Mouse (Mus musculus): ENCODE measurements at regions not wholly inside any gene's neighbourhood (a gene's known extent, or its start where the extent isn't known, plus 50 kb on each side); places are given as distances from the start of the nearest gene placed in this dataset.

DNA sequence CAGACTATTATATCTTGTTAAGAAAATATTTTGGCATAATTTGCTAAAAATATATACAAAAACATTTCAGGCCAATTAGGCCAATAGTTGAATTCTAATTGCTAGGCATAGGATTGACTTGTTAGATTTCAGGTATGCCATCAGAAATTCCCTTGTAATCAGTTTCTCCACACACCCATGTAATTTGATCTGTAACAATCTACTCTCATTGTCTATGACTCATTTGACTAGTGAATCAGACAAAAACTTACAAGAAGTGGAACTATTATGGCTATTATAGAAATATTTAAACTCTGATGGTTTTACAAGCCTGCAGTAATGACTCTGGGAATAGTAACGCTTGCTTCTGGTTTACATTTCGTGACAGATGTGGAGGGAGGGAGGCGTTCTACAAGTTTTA is 338.9 kb upstream of the Ptbp2 start:
- DNase-seq: no peak

DNA sequence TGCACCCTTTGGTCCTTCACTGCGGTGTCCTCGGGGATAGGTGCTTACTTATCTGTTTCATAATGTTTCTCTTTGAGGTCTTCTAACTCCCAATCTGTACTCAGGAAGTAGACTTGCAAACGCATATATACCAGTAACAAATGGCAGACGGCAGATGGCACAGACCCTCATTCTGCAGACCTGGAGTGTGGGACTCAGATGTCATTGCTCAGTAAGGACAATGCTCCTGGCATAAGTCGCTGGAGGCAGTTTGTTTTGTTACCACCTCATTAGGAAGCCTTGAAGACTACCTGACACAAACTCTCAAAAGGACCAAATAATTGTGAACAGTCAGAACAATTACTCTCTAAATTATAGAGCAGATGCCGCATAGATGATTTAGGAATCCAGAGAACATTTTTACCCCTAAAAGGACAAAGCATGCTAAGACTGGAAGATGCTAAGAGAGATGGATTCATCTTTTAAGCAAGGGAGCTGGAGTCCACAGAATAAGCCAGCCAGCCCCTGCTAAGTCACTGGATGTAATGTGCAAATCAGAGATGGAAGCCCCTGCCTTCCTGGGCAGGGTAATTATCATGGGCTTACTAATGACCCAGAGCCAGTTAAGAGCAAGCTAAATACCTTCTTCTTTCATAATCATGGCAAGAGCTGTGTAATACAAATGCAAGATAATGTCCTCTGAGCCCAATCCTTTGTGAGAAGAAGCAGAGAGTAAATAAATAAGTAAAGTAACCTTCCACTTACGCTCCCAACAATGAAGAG is 299.1 kb upstream of the Ptbp2 start:
- no peak for DNase-seq

DNA sequence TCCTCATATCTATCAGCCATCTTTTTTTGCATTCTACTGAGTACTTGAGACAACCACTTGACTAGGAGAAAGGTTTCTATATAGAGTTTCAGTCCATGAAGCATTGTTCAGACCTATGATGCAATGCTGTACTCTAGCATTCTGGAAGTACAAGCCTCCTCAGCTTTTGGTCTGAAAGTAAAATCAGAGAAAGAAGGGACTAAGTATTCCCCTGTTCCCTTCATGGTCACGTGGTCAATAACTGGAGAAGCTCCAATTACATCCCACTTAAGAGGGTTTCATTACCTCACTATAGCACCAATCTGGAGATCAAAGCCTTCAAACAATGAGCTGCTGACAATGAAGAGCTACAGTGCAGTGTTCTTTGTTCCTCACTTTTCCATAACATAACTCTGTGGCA is 289.3 kb upstream of the Ptbp2 start:
- DNase-seq: no peak

DNA sequence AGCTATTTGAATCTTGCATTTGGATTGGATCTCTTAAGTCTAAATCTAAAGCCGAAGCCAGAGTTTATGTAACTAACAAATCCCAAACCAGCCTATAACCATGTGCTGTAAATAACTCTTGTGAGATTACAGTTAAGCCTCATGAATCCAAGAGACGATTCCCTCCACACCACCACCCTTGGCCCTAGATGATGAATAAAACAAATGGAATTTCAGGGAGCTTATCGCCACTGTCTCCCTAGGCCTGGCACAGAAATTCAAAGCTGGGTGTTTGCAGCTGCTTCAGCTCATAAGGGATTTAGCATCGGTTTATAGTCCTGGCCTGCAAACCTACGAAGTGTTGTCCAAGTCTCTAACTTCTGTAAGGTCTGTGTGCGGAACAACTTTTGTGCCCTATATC is 281.4 kb upstream of the Ptbp2 start:
- no peak for DNase-seq

DNA sequence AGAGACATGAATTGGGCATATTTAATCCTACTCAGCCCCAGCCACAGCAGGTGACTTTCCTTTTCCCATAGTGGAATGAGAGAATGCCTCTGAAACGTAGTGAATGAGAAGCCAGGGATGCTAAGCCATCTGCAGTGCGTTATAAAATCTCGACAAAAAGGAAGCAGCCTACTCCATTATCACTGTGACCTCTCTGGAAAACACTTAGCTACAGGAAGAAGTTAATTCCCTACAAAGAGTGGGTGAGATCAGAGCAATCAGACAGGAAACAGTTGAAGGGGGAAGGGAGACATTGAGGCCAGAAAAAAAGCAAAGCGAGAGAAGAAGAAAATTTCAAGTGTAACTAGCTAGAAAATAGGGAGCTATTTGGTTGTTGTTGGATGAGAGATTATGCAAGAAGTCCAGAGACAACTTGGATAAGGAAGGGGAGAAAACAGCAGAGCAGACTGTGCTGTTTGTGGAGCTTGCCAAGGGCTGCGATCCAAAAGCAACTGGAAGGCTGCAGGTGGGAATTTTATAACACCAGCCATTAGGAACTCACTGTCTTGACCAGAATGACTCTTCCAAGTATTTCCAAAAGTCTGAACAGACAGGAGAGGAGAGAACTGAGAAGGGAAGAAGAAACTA is 280.7 kb upstream of the Ptbp2 start:
- no peak for DNase-seq

DNA sequence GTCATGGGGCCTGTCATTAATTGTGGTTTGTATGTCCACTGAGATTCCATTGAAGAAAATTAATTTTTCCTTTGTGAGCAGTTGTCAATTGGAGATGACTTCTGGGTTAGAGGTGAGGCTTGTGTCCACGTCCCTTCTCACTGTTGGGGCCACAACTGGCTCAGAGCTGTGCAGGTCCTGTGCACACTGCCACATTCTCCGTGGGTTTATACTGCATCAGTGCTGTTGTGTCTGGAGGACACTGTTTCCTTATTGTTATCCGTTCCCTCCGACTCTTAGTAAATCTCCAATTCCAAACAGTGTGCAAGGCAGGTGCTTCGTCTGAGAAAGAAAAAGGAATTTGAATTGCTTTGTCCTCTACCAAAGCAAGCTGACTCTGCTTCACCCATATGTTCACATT is 278.0 kb upstream of the Ptbp2 start:
- DNase-seq: no peak

DNA sequence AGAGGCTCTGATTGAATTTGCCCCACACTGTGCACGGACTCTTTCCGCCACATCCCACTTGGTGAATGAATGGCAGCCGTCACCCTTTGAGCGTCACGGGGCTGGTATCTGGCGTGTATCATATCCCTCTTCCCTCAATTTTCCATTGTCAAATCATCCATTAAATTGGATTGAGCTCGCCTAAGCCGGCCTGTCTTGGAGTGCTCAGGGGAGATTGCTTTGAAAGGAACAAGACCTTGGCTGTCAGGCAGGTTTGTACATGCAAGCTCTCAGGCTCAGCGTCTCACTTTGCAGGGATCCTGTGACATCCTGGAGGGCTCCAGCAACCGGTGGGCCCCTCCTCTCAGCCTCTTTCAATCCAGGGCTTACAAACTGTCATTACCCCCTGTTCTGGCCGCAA is 275.7 kb upstream of the Ptbp2 start:
- no peak for DNase-seq

DNA sequence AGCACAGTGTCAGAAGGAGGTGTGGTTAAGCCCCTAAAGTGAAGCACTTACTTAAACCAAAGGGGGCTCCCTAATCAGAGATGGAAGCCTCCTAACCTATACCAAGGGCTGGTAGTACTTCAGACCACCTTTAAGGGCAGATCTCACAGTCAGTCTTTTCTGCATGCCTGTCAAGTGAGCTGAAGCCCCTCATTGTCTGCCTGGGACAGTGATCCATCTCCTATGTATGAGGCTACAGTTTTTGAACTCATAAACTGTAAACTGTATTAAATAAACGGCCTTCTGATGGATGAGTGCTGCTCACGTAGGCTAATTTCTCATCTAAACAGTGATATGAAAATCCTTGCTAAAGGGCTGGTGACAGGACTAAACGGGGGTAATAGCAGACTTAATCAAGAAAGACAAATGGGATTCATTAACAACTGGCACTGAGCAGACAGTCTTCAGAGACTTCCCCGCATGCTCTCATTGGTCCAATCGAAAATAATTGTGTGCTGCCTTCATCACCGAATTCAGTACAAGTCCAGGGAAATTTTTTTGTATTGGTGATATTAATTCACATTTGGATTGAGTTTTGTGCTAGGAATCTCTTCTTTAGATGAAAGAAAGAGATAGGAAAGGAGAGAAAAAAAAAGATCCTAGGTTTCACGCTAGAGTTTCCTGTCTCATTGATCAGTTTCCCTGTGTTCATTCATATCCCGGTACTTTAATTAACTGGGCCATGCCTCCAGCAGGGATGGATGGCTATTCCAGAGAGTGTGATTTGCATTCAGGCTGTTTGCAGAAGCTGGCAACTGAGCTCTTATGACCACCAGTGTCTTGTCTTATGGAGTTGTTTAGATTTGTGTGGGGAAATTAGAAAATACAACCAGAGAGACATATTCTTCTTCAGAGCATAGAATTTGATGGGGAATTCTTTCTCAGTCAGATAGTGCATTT is 271.2 kb upstream of the Ptbp2 start:
- DNase-seq: no peak

DNA sequence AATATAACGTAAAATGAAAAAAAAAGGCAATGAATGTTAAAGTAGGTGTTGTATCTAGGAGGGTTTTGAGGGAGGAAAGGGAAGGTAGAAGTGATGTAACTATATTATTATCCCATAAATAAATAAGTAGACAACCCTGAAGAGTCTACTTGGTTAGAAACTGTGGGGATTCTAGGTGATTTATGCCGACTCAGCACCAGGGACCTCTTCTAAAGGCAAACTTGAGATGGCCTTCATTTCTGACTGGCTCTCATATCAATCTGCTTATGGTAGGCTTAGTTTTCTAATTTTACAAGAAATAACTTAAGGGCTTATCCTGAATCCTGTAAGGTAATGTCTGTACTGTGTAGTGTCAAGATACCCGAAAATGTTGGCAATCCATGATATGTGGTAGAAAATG is 263.0 kb upstream of the Ptbp2 start:
- no peak for DNase-seq

DNA sequence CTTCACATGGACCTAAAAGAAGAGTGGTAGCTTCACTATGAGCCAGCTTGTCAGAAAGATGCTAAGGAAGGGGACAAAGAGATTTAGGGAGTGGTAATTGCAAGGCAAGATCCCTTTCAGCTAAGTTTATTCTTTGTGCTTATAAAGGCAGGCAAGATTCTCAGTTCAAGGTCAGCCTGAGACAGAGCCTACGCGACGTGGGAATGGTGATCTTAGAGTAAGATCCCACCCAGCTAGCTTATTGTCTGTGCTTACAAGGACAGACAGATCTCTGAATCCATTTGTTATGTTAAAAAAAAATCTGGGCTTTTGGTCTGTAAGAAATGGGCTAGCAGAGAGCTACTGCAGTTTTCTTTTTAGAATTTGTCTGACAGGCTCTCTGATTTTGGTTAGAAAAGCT is 253.3 kb upstream of the Ptbp2 start:
- DNase-seq: no peak

DNA sequence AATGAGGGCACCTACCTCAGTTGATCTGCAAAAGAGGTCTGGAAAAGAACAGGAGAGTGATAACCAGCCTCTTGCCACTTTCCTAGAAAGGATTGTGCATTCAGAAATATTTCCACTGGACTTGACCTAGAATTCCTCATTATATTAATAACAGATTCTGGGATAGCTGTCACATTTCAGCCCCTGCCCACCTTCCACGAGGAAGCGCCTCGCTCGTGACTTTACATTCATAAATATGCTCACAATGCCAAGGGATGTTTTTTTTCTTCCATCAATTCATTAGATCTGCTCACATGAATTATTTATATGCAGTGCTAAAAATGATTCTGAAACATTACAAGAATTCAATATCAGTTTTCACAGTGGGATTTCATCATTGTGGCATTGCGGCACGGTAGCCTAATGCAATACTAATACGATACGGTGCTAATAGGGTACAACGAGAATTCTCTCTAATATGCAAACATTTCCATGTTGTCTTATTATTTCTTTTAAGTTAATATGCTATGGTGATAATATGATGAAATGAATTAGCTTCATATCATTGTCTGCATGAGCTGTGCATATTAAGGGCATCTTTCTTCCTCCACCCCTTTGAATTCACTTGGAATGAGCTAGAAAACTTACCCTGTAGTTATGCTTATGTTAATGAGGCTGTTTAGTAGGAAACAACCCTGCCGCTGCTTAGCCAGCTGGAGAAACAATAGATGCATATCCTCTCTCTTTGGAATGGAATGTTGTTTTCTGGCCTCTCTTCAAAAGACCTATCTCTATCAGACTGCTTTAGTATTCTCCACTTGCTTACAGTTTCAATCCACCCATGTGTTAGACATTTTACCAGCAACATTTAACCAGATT is 235.8 kb upstream of the Ptbp2 start:
- DNase-seq: no peak

DNA sequence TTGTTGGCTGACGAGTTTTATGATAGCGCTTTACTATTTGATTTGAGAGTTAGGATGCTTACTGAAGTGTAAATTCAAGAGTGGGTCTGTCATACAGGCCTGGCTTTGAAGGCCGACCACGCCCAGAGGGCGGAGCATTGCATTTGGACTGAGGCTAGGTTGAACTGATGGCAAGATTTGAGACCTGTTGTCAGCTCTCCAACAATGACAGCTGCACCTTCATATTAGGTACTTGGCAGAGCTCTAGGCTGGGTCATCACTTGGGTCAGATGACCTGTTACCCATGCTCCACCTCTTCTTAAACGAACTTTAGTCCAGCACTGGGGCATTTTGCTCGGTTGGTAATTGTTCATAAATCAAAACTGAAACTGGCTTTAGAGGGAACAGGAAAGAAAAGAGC is 231.1 kb upstream of the Ptbp2 start:
- DNase-seq: no peak

DNA sequence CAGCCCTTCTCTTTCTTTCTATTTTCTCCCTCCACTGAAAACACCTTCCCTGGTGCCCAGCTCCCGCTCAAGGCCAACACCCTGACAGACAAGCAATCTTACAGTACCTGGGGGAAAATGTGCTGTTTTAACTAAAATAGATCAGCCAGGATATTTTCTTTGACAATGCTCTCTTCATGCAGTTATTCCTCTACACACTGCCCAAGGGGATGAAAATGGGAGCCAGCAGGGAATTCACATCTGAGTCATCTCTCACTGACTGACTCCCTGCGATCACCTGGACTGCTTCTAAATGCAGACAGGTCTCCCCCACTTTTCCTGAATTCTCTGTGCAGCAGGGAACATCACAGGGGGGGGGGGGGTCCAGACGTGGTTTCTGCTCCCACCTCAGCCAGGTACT is 227.6 kb upstream of the Ptbp2 start:
- DNase-seq: no peak

DNA sequence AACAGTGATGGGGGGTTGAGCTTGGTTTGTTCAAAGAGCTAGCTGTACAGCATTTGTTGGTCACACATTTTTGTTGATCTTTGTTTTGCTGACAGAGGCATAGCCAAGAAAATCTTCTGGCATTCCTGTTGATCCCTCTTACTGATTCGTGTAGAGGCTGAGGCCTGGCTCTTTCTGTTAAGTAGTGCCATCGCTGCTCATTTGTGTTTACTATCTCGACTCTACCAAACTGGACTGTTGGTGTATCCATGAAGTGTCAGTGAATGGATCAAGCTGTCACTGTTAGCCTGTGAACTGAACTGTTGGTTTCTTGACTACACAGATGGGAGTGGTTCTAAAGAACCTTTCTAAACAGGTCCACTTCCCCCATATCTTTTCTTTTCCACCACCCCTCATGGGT is 223.8 kb upstream of the Ptbp2 start:
- DNase-seq: no peak

DNA sequence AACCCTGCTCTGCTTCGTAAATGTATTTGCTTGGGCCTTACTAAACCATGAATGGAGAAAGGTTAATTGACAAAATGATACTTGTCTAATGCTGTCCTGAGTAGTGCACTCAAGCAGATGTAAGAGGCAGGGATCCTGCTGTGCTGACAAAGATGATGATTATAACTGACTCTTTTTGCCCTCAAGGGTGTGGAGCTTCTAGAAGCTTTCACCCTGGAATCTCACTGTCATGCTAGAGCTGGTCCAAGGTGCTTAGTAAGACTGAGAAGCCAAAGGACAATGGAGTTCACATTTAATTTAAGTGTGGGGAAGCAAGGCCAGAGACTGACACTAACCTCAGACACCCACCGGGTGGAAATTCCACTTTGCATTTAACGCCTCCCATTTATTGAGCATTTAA is 220.3 kb upstream of the Ptbp2 start:
- no peak for DNase-seq

DNA sequence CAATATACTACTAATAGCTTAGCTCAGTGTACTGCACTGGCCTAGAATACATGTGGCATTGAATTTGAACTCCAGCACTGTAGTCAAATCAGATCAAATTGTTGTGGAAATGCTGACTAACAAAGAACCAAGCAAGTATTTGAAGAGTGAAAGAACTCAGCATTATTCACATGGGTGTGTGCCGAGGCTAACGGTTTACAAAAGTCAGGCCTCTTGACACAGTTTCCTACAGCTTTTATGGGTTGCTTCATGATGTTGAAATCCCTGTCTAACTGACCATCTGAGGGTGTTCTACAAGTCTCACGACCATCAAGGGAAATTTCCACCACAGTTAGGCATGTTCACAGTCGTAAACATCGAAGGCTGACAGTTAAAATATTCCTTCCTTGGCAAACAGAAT is 216.0 kb upstream of the Ptbp2 start:
- DNase-seq: no peak

DNA sequence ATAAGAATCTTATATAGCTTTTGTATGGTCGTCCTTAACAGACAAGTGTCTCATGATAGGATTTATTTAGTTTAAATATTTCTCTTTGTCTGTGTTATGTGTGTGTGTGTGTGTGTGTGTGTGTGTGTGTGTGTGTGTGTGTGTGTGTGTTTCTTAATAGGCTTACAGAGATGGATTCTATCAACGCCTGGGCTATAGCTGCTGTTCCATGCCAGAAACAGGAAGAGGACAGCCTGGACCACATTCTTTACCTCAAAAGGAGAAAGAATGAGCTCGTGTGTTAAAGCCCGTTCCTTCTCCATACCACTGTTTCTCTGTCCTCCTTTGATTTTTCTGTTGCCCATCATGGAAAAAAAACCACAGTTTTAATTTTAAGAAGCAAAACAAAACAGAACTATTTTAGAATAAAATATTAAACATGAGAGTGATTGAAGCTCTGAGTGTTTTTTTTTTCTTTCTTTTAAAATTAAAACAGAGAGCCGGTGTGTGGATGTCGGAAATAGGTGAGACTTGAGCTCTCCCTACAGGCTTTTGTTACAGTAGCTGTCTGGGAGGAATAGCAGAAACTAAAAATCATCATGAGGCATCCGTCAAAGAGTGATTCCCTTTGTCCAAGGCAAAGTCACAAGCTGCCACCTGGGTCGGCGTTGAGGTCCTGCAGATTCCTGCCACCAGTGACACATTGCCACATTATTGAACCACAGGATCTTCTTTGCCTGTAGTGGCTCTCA is 212.2 kb upstream of the Ptbp2 start:
- DNase-seq: no peak

DNA sequence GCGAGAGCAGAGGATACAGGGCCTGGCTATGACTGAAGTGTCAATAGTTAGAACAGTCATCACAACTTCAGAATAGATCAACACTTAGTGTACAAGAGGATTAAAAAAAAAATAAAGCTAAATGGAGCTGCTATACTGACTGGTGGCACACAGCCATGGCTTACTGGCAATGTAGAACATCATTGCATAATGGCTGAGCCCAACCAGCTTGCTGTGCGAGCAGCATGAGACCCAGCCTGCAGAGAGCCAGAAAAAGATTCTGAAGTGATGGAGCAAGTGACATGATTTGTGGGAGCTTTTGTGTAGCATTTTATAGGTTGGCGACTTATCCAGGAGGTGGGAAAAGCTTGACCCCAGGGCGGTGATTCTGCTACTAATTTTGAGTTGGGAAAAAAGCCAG is 211.5 kb upstream of the Ptbp2 start:
- no peak for DNase-seq

DNA sequence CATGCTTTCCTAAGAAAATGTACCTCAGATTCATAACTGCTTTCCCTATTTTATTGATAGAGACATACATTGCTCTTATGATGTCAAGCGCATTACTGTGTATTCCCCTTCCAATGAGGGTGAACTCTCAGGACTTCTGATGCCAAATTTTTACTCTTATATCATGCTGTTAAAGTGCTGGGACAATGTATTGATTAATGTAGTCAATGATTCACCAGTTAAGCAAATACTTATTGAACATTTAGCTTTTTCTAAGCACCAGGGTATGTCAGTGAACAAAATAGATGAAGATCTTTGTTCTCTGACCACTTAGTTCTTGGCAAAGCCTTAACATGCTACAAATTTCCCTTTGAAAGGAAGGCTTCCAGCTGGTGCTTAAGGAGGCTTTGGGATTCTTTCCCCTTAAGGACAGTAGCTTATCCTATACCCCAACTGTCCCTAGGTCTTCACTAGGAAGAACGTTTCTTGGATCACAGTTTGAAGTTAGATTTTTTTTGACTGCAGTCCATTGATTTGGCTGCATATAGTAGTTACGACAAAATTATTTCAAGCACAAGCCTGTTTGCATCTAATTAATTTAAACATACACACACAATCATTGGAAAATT is 203.1 kb upstream of the Ptbp2 start:
- no peak for DNase-seq

DNA sequence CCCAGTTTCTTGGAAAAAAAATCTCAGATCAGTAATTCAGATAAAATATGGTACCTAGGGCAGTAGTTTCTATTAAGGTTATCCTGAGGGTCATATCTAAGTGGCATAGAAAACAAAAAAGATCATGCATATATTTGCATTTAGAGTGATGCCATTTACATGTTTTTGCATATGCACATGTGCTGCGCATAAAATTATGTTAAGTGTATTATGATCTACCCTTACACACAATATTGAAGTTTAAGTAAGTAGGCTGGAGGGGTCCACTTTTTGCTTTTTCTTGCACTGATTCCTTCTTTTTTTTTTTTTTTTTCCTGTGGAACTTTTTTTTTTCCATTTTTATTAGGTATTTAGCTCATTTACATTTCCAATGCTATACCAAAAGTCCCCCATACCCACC is 193.1 kb upstream of the Ptbp2 start:
- no peak for DNase-seq

DNA sequence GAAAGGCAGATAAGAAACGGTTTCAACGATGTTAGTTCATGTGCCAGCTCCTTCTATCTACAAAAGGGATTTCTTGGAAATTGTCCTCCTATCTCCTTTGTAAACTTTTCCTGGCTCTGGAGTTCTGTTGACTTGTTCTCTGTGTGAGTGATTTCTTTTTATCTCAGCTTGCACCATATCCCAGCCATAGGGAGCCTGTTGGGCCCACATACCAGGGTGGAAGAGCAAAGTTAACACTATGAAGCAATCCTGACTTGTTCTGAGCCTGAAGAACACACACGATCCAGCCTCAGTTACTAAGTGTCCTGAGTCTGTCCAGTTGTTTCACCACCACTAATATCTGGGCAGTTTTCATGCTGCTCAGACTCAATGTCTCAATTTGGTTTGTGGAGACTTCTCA is 192.1 kb upstream of the Ptbp2 start:
- DNase-seq: no peak

All from kidney, postnatal 36 days (tissue).